Mouse (Mus musculus): ENCODE data around the gene Trh.

The Trh gene

DNA sequence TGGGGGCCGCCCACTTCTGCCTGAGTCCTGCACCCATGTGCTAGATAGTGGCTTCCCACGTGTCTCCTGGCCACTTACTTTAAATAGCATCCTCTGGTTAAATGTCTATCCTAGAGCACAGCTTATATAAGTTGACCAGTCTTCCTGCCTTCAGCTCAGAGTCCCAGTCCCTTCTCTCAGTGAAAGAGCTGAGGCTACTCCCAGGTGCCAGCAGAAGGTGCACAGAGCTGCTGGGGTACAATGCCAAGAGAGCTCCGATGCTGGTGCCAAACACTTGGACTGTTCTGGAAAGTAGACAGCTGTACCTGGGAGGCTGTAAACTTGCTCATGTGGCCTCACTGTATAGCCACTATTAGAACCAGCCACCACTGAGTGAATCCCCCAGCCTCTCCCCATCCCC, 22.4 kb downstream of the Trh start:
- no peak for DNase-seq (ENCODE audit: low spot score)

DNA sequence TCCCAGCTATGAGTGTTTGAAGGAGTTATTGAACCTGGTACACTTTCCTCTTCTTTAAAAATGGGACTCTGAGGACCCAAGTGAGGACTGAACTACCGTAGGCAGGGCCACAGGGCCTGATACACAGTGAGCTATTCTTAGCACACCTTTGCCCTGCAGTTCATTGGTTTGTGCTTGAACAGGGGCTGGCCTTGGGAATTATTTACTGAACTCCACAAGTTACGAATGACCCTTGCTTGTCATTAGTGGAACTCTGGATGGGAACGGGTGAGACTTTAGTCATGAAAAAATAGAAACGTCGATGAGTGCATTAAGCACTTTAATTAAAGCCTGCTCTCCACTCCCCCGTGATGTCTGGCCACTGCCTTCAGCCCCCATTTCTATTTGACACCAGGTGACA, 22.8 kb downstream of the Trh start:
- no peak for DNase-seq (ENCODE audit: low spot score)

DNA sequence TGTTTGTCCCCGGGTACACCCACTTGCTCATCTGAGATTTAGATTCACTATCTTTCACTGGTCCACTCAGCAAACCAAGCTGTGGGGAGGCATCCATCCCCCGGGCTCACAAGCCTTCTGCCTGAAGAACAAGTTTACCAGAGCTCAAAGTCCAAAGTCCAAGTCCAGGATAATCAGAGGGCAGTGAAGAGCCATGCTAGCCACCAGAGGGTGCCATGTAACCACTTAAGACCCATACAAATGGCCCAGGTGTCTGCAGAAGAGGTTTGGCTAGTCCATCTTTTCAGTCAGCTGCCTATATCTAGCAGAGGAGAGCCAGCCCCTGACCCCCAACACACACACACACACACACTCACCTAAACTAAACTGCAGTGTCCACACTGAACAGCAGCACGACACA, 25.0 kb downstream of the Trh start:
- DNase-seq (ENCODE audit: low spot score): no peak

DNA sequence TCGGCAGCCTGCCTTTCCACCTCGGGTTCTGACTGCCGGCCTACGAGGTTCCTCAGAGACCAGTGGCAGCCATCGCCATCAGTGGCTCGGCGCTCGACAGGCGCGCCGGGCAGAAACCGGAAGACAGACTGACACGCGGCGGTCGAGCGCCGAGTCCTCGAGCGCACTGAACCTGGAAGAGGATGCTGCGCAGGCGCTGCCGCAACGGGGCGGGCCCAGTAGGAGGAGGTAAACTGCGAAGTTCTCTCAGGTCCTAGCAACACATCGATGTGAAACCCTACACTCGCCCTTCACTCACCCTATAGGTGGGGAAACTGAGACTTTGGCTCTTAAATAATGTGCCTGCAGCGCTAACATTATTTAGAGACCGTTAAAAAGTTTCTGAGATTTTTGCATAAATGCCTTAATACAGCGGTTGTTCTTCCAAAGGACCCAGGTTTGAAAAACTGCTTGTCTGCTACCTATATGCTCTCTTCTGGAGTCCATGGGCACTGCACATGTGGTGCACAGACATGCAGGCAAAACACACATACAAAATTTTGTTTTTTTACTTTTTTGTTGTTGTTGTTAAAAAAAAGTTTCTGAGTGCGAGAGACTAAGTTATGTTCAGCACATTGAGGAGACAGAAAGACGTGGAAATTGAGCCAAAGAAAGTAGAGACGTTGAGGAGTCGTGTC, 29.5 kb downstream of the Trh start, which contains the start of gene Rbsn:
Gene Rbsn (minus strand): TSS at position 153 of the 677 bp plus-strand sequence.
- DNase-seq (ENCODE audit: low spot score): peak; percentile 95

DNA sequence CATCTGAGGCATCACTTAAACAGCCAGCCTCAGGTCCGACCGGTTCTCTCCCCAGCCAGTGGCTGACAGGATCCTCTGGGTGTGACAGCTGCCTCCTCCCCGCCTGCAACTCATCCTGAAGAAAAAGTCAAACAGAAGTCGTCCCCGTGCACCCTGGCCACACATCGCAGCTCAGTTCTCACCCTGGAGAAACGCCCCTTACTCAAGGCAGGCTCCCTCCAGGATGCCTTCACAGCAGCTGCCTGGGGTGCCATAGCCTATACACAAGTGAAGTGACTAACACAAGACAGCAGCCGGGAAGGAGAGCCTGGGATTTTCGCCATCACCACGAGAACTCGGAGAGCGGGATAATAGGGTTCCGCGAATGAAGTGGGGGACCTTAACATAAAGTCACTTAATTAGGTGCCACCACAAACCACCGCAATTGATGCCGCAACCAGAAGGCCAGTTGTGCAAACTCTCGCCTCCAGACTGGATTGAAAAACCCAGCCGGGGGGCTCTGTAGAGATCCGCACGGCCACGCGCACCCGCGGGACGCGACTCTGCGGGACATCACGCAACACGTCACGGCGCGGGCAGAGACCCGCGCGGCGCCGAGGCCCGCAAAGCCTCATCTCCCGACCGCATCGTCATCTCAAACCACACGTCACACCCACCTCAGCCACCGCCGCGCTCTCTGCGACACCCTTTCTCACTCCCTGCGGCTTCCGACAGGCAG, 30.2 kb downstream of the Trh start:
- peak; percentile 4 for DNase-seq (ENCODE audit: low spot score)

DNA sequence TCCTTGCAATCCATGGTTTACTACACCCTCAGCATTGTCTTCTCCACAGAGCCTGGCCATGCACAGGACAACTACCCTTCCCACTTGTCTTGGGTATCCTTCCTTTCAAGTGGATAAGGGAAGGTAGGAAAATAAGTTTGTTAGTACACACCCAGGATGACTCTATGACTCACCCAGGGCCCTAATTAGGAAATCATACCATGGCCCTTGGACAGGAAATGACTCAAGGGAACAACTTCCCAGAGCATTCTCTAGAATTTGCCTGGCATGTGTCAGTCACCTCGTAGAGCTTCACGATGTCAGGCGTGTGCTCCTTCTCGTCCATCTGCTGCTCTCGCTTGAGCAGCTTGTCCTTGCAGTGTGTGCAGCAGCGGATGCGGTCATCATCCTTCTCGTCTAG, 45.0 kb downstream of the Trh start:
- DNase-seq (ENCODE audit: low spot score): no peak
